Mouse (Mus musculus) testis, adult 2 months (tissue): ENCODE measurements around the gene Slc26a5. TPM values are rescaled to one million over a fixed set of nuclear protein-coding genes. Genes with fewer than 3 reads are reported as not detected.

ENCODE experiments used
- H3K27ac ChIP-seq: fragments of 200-500 bp; 2 replicates; pipeline ENCODE4 v1.5.1; 2012; ENCODE audit warnings: low read depth, low read length; ENCODE audit not compliant: control insufficient read depth, insufficient read depth
- H3K27me3 ChIP-seq: fragments of 200-500 bp; 2 replicates; pipeline ENCODE4 v1.6.1; 2012; ENCODE audit warnings: mild to moderate bottlenecking, low read length, moderate library complexity; ENCODE audit not compliant: control insufficient read depth, insufficient read depth
- H3K36me3 ChIP-seq: fragments of 200-500 bp; 2 replicates; pipeline ENCODE4 v1.6.1; 2012; ENCODE audit warnings: mild to moderate bottlenecking, low read length; ENCODE audit not compliant: control insufficient read depth, insufficient read depth
- H3K4me1 ChIP-seq: fragments of 200-500 bp; 2 replicates; pipeline ENCODE4 v1.6.1; 2012; ENCODE audit warnings: low read length; ENCODE audit not compliant: control insufficient read depth, insufficient read depth
- H3K4me3 ChIP-seq: fragments of 200-500 bp; 2 replicates; pipeline ENCODE4 v1.5.1; 2012; ENCODE audit warnings: low read depth, mild to moderate bottlenecking, low read length, moderate library complexity, mixed read lengths; ENCODE audit not compliant: control insufficient read depth
- CTCF ChIP-seq: fragments of 200-500 bp; IDR thresholded peaks from 2 replicates; pipeline ENCODE4 v1.5.1; 2012; ENCODE audit warnings: low read depth, mild to moderate bottlenecking, inconsistent platforms, low read length, moderate library complexity; ENCODE audit not compliant: control insufficient read depth, insufficient read depth, insufficient replicate concordance
- POLR2A ChIP-seq: fragments of 200-500 bp; IDR thresholded peaks from 2 replicates; pipeline ENCODE4 v1.6.1; 2012; ENCODE audit warnings: low read depth, mild to moderate bottlenecking, inconsistent platforms, low read length, moderate library complexity; ENCODE audit not compliant: control insufficient read depth
- polyA plus RNA-seq: library from polyadenylated mRNA; depleted of rRNA; stranded (reverse); fragments of >200 nt; gene quantifications from 2 replicates; pipeline ENCODE4 v1.2.3, GENCODE M21; 2012

The Slc26a5 gene
- polyA plus RNA-seq, 1 experiment = not detected

DNA sequence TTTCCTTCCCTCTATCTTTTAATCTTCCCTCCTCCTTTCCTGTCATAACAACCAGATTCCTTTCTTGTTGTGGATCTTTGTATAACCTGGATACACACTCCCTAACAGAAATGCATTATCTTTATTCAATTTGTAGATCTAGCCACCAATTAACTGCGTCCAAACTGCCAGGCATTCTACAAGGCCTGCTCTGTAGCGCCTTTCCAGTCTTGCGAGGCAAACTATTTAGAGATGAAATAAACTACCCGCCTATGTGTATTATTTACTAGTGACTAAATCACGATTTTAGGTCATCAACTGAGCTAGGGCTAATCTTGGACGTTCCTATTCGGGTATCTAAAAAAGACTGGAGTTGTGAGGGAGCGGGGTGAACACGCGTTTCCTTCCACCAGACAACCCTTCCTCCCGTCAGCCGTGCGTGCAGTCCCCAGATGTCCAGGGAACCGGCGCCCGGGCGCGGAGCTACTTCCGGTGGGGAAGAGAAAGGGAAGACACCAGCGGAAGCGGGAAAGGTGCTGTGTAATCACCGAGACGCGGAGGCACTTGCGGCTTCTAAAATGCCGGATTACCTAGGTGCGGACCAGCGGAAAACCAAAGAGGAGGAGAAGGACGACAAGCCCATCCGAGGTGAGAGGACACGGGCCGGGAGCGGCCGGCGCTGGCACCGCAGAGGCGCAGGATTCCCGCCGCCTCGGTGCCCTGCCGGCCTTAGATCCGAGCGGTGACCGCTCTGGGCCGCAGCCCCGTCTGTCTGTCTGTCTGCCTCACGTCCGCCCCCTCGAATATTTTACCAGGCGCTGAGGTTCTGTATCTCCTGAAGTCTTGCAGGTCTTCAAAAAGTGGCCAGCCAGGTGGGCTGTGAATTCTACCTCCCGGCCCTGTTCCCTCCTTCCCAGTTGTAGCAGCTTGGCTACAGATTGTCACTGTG is 78.9 kb downstream of the Slc26a5 start:
- no peaks in the 10 kb centered on the region; the same call in none of the 2 replicates for H3K36me3 ChIP-seq
- peak overlapping the region; percentile 99 for H3K4me3 ChIP-seq
- H3K27ac ChIP-seq = peak overlapping the region; percentile 93
- H3K4me1 ChIP-seq = 0 out of 2 replicates have a peak, but pooled peaks cover 2% of the 10 kb centered on the region
- peak; percentile 92 for TF ChIP-seq POLR2A
- no peak for TF ChIP-seq CTCF
- H3K27me3 ChIP-seq = no peaks in the 10 kb centered on the region

DNA sequence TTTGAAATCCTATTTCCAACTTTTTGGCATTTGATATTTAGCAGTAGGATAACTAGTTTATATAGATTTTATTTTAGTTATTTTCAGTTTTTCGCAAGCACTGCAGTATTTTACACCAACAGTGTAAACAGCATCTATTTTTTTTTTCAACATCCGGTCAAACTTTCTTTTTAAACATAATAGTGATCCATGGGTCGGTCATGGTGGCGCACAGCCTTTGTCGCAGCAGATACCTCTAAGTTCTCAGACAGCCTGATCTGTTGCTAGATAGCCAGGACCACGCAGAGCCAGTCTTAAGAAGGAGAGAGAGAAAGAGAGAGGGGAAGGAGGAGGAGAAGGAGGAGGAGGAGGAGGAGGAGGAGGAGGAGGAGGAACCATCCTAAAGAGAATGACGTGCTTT is 79.6 kb downstream of the Slc26a5 start:
- Histone ChIP-seq H3K4me1 (0 out of 2 replicates have a peak, but pooled peaks cover 2% of the 10 kb centered on the region), H3K27ac (peak overlapping the region; percentile 36; the same call in 1 of the 2 replicates), H3K4me3 (peak overlapping the region; percentile 99), H3K36me3 (no peaks in the 10 kb centered on the region; the same call in none of the 2 replicates), H3K27me3 (no peaks in the 10 kb centered on the region)
- TF ChIP-seq POLR2A (no peak), CTCF (no peak)

DNA sequence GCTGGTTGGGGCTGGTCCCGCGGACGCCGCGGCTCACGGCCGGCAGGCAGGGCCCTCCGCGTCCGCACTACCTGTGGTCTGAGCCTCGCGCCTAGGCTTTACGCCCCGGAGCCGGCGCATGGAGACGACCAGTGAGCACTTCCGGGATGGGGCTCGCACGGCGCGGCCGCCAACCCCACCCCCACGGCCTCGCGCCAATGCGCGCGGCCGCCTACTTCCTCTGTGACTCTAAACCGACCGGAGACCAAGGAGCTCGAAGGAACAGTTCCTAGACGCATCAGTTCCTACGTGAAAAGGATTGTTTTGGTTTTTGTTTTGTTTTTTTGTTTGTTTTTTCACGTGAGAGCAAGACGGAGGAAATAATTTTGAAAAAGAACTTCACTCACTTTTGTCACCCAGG is 80.4 kb downstream of the Slc26a5 start, which contains the start of the genes Dnajc2 and Psmc2:
Gene Dnajc2 (minus strand): TSS at position 199 of the 400 bp plus-strand sequence.
Gene Psmc2 (plus strand): TSS at position 231 of the 400 bp plus-strand sequence.
- Histone ChIP-seq H3K36me3 (no peaks in the 10 kb centered on the region; the same call in none of the 2 replicates), H3K27me3 (no peaks in the 10 kb centered on the region), H3K4me3 (peak within 1 kb of the TSS; percentile 100), H3K27ac (peak within 1 kb of the TSS; percentile 93), H3K4me1 (0 out of 2 replicates have a peak, but pooled peaks cover 2% of the 10 kb centered on the region)
- TF ChIP-seq POLR2A = peak; percentile 78
- no peak for TF ChIP-seq CTCF

DNA sequence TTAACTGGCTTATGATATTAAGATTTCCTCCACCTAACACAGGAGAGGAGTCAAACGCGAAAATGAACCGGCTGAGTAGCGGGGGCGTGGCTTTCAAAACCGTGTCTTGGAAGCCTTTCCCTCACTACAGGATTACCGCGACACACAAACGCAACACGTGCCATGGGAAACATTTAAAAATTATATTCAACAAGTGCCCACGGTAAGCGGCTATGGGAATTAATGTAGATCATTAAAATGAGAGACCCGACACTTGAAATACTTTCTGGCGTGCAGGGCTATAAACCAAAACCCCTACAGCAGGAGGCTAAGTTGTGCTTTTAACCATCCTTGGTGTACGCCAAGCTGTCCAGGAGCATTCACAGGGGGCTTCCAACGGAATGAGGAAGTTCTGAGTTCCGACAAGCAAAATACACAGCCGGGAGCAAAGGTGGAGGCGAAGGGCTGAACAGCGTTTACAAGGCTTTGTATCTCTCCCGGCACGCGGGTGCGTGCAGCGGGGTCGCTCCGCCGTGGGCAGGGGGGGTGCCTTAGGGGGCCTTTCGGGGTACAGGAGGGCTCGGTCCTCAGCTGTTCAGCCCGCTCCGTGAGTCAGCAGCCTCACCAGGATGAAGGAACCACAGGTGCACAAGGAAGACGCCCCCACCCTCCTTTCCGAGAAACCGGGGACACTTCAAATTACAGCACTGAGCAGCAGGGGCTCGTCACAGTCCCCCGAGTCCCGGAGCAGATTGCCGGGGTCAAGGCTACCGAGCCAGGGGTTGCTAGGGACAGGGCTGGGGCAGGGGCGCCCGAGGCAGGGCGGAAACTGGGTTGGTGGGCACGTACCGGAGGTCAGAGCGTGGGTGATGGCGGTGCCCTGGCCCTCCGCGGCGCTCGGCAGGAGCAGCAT is 81.0 kb downstream of the Slc26a5 start:
- TF ChIP-seq CTCF (no peak), POLR2A (no peak)
- H3K27ac ChIP-seq = peak overlapping the region; percentile 89
- H3K4me3 ChIP-seq = peak overlapping the region; percentile 100
- no peaks in the 10 kb centered on the region for H3K27me3 ChIP-seq
- 0 out of 2 replicates have a peak, but pooled peaks cover 2% of the 10 kb centered on the region for H3K4me1 ChIP-seq
- H3K36me3 ChIP-seq = no peaks in the 10 kb centered on the region; the same call in none of the 2 replicates

DNA sequence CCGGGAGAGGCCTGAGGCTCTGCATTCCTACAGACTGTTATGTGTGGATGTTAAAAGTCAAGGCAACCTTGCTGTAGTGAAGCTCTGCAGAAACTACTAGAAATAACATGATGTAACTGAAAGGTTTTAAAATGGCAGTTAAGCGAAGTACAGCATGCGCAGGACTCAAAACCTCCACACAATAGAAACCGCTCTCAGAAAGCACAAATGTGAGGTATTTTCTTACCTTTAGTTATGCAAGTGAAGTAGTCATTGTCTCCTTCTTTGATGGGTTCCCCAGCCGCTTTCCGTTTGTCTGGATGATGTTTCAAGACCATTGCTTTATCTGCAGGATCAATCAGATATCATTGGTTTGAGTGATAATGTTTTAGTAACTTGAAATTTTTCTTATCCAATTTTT is 88.9 kb downstream of the Slc26a5 start:
- Histone ChIP-seq H3K27me3 (no peaks in the 10 kb centered on the region), H3K27ac (no peak overlapping the region), H3K4me3 (no peak overlapping the region), H3K4me1 (no peaks in the 10 kb centered on the region), H3K36me3 (peaks cover 2% of the 10 kb centered on the region)
- TF ChIP-seq POLR2A (no peak), CTCF (no peak)

DNA sequence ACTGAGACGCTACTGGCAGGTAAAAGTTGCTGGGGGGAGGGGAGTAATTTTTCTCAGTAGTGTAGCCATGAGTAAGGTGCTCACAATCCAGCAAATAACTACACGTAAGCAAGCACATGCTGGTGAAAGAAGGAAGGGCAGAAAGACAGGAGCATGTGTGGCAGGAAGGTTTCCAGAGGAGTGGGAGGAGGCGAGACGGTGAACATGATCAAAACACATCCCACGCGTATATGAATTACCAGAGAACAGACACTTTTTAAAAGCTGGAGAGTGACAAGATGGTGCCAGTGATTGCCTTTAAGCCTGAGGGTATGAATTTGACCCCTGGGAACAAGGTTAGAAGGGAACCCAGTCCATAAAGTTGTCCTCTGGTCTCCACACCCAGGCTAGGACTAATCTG is 95.6 kb downstream of the Slc26a5 start:
- H3K27ac ChIP-seq = no peak overlapping the region
- H3K4me3 ChIP-seq = no peak overlapping the region
- H3K4me1 ChIP-seq = no peaks in the 10 kb centered on the region
- no peaks in the 10 kb centered on the region for H3K27me3 ChIP-seq
- H3K36me3 ChIP-seq = peaks cover 7% of the 10 kb centered on the region
- TF ChIP-seq POLR2A = no peak
- no peak for TF ChIP-seq CTCF
